Mouse (Mus musculus): ENCODE results near the gene Dmpk. TPM values are rescaled to one million over a fixed set of nuclear protein-coding genes. Genes with fewer than 3 reads are reported as not detected.
"Not testable (repeated sequence)": the region's sequence is repeated elsewhere in the genome, so short reads cannot be mapped to it uniquely, and the experiment has no call there.

Gene Dmpk
- polyA plus RNA-seq, 1 experiment from 2014 or later = 10.2 TPM

DNA sequence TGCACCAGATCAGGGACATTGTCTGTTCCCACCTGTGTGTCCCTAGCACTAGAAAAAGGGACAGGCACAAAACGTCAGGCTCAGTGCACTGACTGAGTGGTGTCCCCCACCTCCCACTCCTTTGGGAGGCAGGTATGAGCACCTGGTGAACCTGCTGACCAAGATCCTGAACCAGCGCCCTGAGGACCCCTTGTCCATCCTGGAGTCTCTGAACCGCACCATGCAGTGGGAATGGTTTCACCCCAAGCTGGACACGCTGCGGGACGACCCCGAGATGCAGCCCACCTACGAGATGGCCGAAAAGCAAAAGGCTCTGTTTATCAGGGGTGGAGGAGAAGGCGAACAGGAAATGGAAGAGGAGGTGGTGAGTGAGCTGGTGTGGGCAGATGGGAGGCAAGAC lies 26.2 kb upstream of the Dmpk start:
- H3K36me3 ChIP-seq = peaks cover 34% of the 10 kb centered on the region
- peaks cover 15% of the 10 kb centered on the region for H3K4me1 ChIP-seq (replicated peaks)
- DNase-seq (ENCODE audit: low spot score) = no peak
- 87% methylated on average over 10 of the region's 10 CpGs for WGBS
- H3K9me3 ChIP-seq = no peaks in the 10 kb centered on the region; the same call in 1 of the 2 replicates
- no peak overlapping the region for H3K27ac ChIP-seq
- H3K4me3 ChIP-seq = no peak overlapping the region
- no peaks in the 10 kb centered on the region for H3K27me3 ChIP-seq (ENCODE audit: insufficient read depth, poor library complexity, severe bottlenecking)

DNA sequence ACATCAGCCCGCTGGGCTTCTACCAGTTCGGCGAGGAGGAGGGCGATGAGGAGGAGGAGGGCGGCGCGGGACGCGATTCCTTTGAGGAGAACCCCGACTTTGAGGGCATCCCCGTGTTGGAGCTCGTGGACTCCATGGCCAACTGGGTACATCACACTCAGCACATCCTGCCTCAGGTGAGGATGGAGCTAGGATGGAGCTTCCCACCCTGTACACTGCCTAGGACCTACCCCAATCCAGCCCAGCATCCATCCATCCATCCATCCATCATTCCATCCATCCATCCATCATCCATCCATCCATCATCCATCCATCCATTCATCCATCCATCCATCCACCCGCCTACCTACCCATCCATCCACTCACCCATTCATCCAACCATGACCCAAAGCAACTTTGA lies 17.8 kb upstream of the Dmpk start:
- H3K4me3 ChIP-seq = no peak overlapping the region
- peaks cover 47% of the 10 kb centered on the region for H3K27me3 ChIP-seq (ENCODE audit: insufficient read depth, poor library complexity, severe bottlenecking)
- WGBS = 47% methylated on average over 13 of the region's 13 CpGs
- H3K4me1 ChIP-seq (replicated peaks) = no peaks in the 10 kb centered on the region
- H3K9me3 ChIP-seq = peaks cover 9% of the 10 kb centered on the region; the same call in 1 of the 2 replicates
- H3K27ac ChIP-seq = no peak overlapping the region
- DNase-seq (ENCODE audit: low spot score) = no peak
- no peaks in the 10 kb centered on the region for H3K36me3 ChIP-seq

DNA sequence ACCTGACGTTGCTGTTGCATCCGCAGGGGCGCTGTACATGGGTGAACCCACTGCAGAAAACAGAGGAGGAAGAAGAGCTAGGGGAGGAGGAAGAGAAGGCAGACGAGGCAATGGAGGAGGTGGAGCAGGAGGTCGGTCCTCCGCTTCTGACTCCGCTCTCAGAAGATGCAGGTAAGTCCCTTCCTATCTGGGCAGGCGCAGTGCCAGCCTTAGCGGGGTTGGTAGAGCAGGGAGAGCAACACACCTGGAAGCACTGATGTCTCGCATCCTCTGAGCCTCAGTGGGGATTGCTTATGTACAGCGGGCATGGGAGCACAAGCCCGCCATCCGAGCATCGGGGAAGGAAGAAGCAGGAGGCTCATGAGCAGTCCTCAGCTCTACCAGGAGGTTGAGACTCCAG lies 16.6 kb upstream of the Dmpk start:
- Histone ChIP-seq H3K27ac (no peak overlapping the region), H3K27me3 (ENCODE audit: insufficient read depth, poor library complexity, severe bottlenecking) (peaks cover 47% of the 10 kb centered on the region), H3K9me3 (peaks cover 9% of the 10 kb centered on the region; the same call in 1 of the 2 replicates), H3K36me3 (no peaks in the 10 kb centered on the region), H3K4me3 (no peak overlapping the region), H3K4me1 (replicated peaks) (no peaks in the 10 kb centered on the region)
- WGBS = 48% methylated on average over 14 of the region's 14 CpGs
- DNase-seq (ENCODE audit: low spot score) = no peak

DNA sequence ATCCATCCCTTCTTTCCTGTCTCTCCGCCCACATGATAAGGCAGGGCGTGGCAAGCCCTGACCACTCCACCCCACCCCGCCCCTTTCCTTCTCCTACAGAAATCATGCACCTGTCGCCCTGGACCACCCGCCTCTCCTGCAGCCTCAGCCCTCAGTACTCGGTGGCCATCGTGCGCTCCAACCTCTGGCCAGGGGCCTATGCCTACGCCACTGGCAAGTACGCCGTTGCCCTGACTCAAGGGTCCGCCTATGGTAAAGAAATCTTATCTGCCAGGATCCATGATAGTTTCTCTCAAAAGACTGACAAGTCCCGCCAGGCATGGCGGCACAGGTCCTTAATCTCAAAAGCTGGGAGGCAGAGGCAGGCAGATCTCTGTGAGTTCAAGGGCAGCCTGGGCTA lies 15.7 kb upstream of the Dmpk start:
- no peaks in the 10 kb centered on the region for H3K36me3 ChIP-seq
- peaks cover 47% of the 10 kb centered on the region for H3K27me3 ChIP-seq (ENCODE audit: insufficient read depth, poor library complexity, severe bottlenecking)
- 63% methylated on average over 14 of the region's 14 CpGs for WGBS

DNA sequence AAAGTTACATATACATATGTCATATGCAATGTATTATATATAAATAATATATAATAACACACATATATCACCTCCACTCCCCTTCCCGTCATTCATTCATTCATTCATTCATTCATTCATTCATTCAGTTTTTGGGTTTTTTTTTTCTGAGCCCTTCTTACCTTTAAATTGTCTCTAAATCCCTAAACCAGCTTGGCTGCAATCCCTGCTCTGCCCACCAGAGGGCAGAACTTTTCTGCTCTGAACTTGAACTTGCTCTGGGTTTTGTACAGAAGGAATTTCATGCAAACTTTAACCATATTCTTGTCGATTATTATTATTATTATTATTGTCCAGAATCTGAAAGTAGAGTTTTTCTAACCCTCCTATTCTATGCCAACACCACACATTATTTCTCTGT lies 14.9 kb upstream of the Dmpk start:
- Histone ChIP-seq H3K27me3 (ENCODE audit: insufficient read depth, poor library complexity, severe bottlenecking) (peaks cover 44% of the 10 kb centered on the region), H3K4me1 (replicated peaks) (no peaks in the 10 kb centered on the region), H3K36me3 (no peaks in the 10 kb centered on the region), H3K9me3 (peaks cover 10% of the 10 kb centered on the region; the same call in 1 of the 2 replicates), H3K4me3 (no peak overlapping the region), H3K27ac (no peak overlapping the region)
- WGBS = 9% methylated on average over 2 of the region's 2 CpGs
- DNase-seq (ENCODE audit: low spot score) = peak; percentile 73

More for the DNA sequence above, 15.7 kb upstream of the Dmpk start:
- no peak overlapping the region for H3K27ac ChIP-seq
- H3K9me3 ChIP-seq = peaks cover 9% of the 10 kb centered on the region; the same call in 1 of the 2 replicates
- no peak overlapping the region for H3K4me3 ChIP-seq
- DNase-seq (ENCODE audit: low spot score) = no peak
- H3K4me1 ChIP-seq (replicated peaks) = no peaks in the 10 kb centered on the region

DNA sequence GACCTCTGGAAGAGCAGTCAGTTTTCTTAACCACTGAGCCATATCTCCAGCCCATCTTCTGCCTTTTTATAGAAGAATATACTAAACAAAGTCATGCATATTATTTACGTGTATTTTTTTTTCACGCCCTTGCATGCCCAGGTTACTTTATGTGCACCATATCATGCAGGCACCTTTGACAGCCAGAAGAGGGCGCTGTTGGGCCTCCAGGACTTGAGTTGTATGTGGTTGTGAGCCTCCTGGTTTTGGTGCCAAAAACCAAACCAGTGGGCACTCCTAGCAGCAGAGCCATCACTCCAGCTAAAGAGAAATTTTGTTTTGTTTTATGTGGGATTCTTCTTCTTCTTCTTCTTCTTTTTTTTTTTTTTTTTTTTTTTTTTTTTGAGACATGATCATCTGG lies 14.1 kb upstream of the Dmpk start:
- DNase-seq (ENCODE audit: low spot score) = no peak
- Histone ChIP-seq H3K4me3 (no peak overlapping the region), H3K36me3 (no peaks in the 10 kb centered on the region), H3K9me3 (peaks cover 11% of the 10 kb centered on the region; the same call in 1 of the 2 replicates), H3K27ac (no peak overlapping the region), H3K27me3 (ENCODE audit: insufficient read depth, poor library complexity, severe bottlenecking) (peaks cover 37% of the 10 kb centered on the region), H3K4me1 (replicated peaks) (no peaks in the 10 kb centered on the region)
- WGBS = 50% methylated on average over 3 of the region's 3 CpGs

DNA sequence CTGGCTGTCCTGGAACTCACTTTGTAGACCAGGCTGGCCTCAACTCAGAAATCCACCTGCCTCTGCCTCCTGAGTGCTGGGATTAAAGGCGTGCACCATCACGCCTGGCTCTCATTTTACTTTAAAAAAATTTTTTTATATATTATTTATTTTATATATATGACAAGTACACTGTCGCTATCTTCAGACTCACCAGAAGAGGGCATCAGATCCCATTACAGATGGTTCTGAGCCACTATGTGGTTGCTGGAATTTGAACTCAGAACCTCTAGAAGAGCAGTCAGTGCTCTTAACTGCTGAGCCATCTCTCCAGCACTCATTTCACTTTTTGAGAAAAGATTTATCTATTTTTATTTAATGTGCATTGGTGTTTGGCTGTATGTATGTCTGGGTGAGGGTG lies 12.6 kb upstream of the Dmpk start:
- not testable (repeated sequence) for H3K4me1 ChIP-seq (replicated peaks); H3K9me3 ChIP-seq; H3K4me3 ChIP-seq; H3K27ac ChIP-seq; DNase-seq (ENCODE audit: low spot score); H3K36me3 ChIP-seq
- peaks cover 21% of the 10 kb centered on the region for H3K27me3 ChIP-seq (ENCODE audit: insufficient read depth, poor library complexity, severe bottlenecking)
- WGBS = 56% methylated on average over 3 of the region's 3 CpGs

DNA sequence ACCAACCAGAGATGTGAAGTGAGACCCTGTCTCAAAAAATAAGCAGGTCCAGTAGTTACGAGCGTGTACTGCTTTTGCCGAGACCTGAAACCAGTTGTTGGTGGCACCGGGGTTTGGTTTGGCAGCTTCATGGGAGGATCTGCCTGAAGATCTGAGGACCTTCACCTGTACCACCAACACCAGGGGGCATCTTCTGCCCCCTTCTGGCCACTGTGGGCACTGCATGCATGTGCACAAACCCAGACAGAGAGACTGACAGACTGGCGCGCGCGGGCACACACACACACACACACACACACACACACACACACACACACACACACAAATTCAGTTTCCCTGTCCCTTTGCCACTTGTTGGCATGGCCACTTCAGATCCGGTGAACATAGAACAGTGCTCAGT lies 10.1 kb upstream of the Dmpk start:
- H3K4me3 ChIP-seq = no peak overlapping the region
- peaks cover 24% of the 10 kb centered on the region for H3K4me1 ChIP-seq (replicated peaks)
- H3K27ac ChIP-seq = no peak overlapping the region
- H3K36me3 ChIP-seq = peaks cover 9% of the 10 kb centered on the region
- 74% methylated on average over 9 of the region's 9 CpGs for WGBS
- DNase-seq (ENCODE audit: low spot score) = no peak
- H3K27me3 ChIP-seq (ENCODE audit: insufficient read depth, poor library complexity, severe bottlenecking) = no peaks in the 10 kb centered on the region
- peaks cover 3% of the 10 kb centered on the region; the same call in 1 of the 2 replicates for H3K9me3 ChIP-seq

DNA sequence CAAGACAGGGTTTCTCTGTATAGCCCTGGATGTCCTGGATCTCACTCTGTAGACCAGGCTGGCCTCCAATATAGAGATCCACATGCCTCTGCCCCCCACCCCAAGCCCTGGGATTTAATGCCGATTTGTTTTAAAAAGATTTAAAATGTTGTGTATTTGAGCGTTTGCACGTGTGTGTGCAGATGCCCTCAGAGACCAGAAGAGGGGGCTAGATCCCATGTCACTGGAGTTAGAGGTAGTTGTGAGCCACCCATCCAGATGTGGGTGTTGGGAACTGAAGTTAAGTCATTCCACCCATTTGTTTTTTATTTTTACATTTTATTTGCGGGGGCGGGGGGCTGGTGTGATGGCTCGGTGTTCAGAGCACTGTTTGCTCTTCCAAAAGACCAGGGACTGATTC lies 9.2 kb upstream of the Dmpk start:
- H3K9me3 ChIP-seq = peaks cover 3% of the 10 kb centered on the region; the same call in 1 of the 2 replicates
- H3K36me3 ChIP-seq = peaks cover 19% of the 10 kb centered on the region
- H3K4me3 ChIP-seq = no peak overlapping the region
- H3K27ac ChIP-seq = no peak overlapping the region
- no peaks in the 10 kb centered on the region for H3K27me3 ChIP-seq (ENCODE audit: insufficient read depth, poor library complexity, severe bottlenecking)
- 94% methylated on average over 6 of the region's 6 CpGs for WGBS
- no peak for DNase-seq (ENCODE audit: low spot score)
- H3K4me1 ChIP-seq (replicated peaks) = peaks cover 24% of the 10 kb centered on the region

DNA sequence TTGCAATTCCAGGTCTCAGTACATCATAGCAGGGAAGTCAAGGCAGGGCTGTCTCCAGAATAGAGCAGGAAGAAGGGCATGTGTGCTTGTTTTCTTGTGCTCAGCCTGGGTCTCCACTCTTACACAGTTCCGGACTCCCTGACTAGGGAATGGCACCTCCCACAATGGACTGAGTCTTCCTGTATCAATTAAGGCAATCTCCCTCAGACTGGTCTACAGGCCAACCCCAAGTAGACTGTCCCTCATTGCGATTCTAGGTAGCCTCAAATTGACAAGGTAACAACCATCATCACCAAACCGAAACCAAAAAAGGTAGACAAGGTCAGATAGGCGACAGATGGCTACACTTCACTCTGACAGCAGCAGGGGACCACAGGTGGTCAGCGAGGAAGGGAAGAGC lies 8.4 kb upstream of the Dmpk start:
- H3K27me3 ChIP-seq (ENCODE audit: insufficient read depth, poor library complexity, severe bottlenecking) = no peaks in the 10 kb centered on the region
- peak overlapping the region; percentile 99 for H3K4me3 ChIP-seq
- H3K4me1 ChIP-seq (replicated peaks) = peaks cover 24% of the 10 kb centered on the region
- WGBS = 61% methylated on average over 5 of the region's 5 CpGs
- peak overlapping the region; percentile 72 for H3K27ac ChIP-seq
- peaks cover 3% of the 10 kb centered on the region; the same call in 1 of the 2 replicates for H3K9me3 ChIP-seq
- no peak for DNase-seq (ENCODE audit: low spot score)
- peaks cover 26% of the 10 kb centered on the region for H3K36me3 ChIP-seq

DNA sequence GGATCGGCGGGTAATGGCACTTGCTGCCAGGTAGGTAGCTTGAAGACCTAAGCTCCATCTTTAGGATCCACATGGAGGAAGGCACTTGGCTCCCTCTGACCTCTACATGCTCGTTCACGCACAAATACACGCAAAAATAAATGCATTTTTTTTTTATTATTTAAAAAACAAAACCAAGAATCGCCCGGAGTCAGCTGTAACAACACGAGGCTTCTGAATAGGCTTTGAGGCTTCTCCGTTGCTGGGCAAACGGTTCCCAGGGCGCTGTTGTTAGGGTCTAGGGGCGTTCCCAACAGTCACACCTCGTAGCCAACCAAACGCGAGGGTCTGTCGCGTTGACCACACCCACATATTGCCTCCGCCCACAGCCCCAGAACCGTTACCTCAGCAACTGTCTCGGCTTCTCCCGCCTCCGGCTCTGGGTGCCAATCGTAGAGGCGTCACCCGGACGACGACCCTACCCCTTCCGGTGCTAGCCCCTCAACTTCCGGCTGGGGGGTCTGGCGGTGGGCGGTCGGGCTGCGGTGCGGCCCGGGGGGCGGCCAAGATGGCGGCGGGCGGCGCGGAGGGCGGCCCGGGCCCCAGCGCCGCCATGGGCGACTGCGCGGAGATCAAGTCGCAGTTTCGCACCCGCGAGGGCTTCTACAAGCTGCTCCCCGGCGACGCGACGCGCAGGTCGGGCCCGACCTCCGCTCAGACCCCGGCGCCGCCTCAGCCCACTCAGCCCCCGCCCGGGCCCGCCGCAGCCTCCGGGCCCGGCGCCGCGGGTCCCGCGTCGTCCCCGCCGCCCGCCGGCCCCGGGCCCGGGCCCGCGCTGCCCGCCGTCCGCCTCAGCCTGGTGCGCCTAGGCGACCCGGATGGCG lies 7.7 kb upstream of the Dmpk start, which contains the start of gene Dmwd:
Gene Dmwd, plus strand, starts transcription at position 505 of the 863 bp plus-strand sequence.
- Histone ChIP-seq H3K4me3 (peak within 1 kb of the TSS; percentile 99), H3K9me3 (peaks cover 3% of the 10 kb centered on the region; the same call in 1 of the 2 replicates), H3K27me3 (ENCODE audit: insufficient read depth, poor library complexity, severe bottlenecking) (no peaks in the 10 kb centered on the region), H3K36me3 (peaks cover 33% of the 10 kb centered on the region), H3K4me1 (replicated peaks) (peaks cover 24% of the 10 kb centered on the region), H3K27ac (peak within 1 kb of the TSS; percentile 95)
- WGBS = 2% methylated on average over 91 of the region's 91 CpGs
- DNase-seq (ENCODE audit: low spot score) = peak; percentile 100

DNA sequence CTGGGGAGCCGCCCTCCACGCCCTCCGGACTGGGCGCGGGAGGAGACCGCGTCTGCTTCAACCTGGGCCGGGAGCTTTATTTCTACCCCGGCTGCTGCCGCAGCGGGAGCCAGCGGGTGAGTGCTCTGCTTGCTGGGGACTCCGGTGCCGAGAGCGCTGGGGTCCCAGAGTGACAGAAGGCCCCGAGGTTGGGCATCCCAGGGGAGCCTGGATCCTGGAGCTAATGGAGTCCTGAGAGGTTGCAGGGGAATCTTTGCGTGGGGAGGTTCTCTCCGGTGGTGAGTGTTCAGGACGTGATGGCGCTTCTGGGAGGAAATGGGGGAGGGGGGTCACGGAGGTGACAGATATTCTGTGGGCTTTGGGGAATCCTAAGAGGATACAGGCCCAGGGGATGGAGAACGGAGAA lies 7.1 kb upstream of the Dmpk start:
- H3K27me3 ChIP-seq (ENCODE audit: insufficient read depth, poor library complexity, severe bottlenecking) = no peaks in the 10 kb centered on the region
- DNase-seq (ENCODE audit: low spot score) = no peak
- WGBS = under 1% methylated on average over 22 of the region's 22 CpGs
- peak overlapping the region; percentile 99 for H3K4me3 ChIP-seq
- H3K36me3 ChIP-seq = peaks cover 40% of the 10 kb centered on the region
- H3K4me1 ChIP-seq (replicated peaks) = peaks cover 25% of the 10 kb centered on the region
- peak overlapping the region; percentile 95 for H3K27ac ChIP-seq
- H3K9me3 ChIP-seq = peaks cover 3% of the 10 kb centered on the region; the same call in 1 of the 2 replicates

DNA sequence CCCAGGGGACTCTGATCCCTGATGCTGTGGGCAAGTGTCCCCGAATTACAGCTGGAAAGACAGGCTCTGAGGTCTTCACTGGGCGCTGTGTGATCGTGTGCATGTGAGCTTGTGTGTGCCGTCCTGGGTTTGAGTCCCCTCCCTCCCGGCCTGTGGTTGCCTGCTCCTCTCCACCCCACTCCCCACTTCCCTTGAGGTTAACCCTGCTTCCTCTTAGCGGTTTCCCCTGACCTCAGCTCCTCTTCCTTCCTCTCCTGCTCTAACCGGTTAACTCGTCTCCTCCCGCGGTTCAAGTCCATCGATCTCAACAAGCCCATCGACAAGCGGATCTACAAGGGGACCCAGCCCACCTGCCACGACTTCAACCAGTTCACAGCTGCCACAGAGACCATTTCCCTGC lies 5.9 kb upstream of the Dmpk start:
- no peaks in the 10 kb centered on the region for H3K27me3 ChIP-seq (ENCODE audit: insufficient read depth, poor library complexity, severe bottlenecking)
- H3K36me3 ChIP-seq = peaks cover 51% of the 10 kb centered on the region
- H3K27ac ChIP-seq = peak overlapping the region; percentile 95
- peaks cover 3% of the 10 kb centered on the region; the same call in 1 of the 2 replicates for H3K9me3 ChIP-seq
- DNase-seq (ENCODE audit: low spot score) = no peak
- H3K4me1 ChIP-seq (replicated peaks) = peaks cover 36% of the 10 kb centered on the region
- peak overlapping the region; percentile 99 for H3K4me3 ChIP-seq
- 80% methylated on average over 14 of the region's 14 CpGs for WGBS

Data from hindbrain, embryonic 10.5 days (tissue).